Mouse (Mus musculus) kidney, postnatal 0 days (tissue): Measurements from ENCODE around the gene Kidins220. TPM values are rescaled to one million over a fixed set of nuclear protein-coding genes. Genes with fewer than 3 reads are reported as not detected.

Source experiments
- ATAC-seq: fragments of 200-750 bp; cut with Nextera tagmentation; replicated peaks from 2 replicates; pipeline ENCODE4 v1.8.0; 2017; ENCODE audit warnings: low read depth, moderate number of reproducible peaks, moderate TSS enrichment, moderate library complexity; ENCODE audit not compliant: low FRiP score
- DNase-seq: peaks from one replicate; pipeline ENCODE4 v3.0.0-alpha.2; 2016; ENCODE audit warnings: low spot score
- H3K27ac ChIP-seq: fragments of 300-500 bp; sonication (generic); 2 replicates; pipeline ENCODE4 v1.5.1; 2014; ENCODE audit warnings: mild to moderate bottlenecking
- H3K27me3 ChIP-seq: fragments of 300-500 bp; sonication (generic); 2 replicates; pipeline ENCODE4 v1.6.1; 2014; ENCODE audit warnings: low read length, mixed read lengths; ENCODE audit not compliant: insufficient read depth
- H3K36me3 ChIP-seq: fragments of 300-500 bp; sonication (generic); 2 replicates; pipeline ENCODE4 v1.6.1; 2014; ENCODE audit warnings: low read length, mixed read lengths; ENCODE audit not compliant: insufficient read depth
- H3K4me1 ChIP-seq: fragments of 300-500 bp; sonication (generic); replicated peaks from 2 replicates; pipeline ENCODE4 v1.6.1; 2014; ENCODE audit warnings: antibody characterized with exemption, low read length, mixed read lengths; ENCODE audit not compliant: insufficient read depth
- H3K4me2 ChIP-seq: fragments of 300-500 bp; sonication (generic); 2 replicates; pipeline ENCODE4 v1.6.1; 2014; ENCODE audit warnings: mild to moderate bottlenecking, low read length, moderate library complexity, mixed read lengths
- H3K4me3 ChIP-seq: fragments of 300-500 bp; sonication (generic); replicated peaks from 2 replicates; pipeline ENCODE4 v1.5.1; 2014; ENCODE audit warnings: low read depth, low read length
- H3K9ac ChIP-seq: fragments of 300-500 bp; sonication (generic); 2 replicates; pipeline ENCODE4 v1.6.1; 2014; ENCODE audit warnings: low read depth, low read length
- H3K9me3 ChIP-seq: fragments of 300-500 bp; sonication (generic); replicated peaks from 2 replicates; pipeline ENCODE4 v1.6.1; 2016; ENCODE audit warnings: low read length, inconsistent platforms, mixed read lengths
- CTCF ChIP-seq: IDR thresholded peaks from 2 replicates; pipeline ENCODE4 v1.5.1; 2016; ENCODE audit warnings: antibody characterized with exemption, low read depth, mild to moderate bottlenecking, moderate library complexity
- WGBS: fragments of 180-500 bp; shearing (Covaris S2); extraction: QIAGEN DNeasy Blood & Tissue Kit; methylation state at CpG from one replicate; pipeline ENCODE4 v1.1.7; 2014; 5-methylcytosine and 5-hydroxymethylcytosine counted together
- polyA plus RNA-seq: library from polyadenylated mRNA; unstranded; fragments of >200 nt; fragmentation: Nextera tagmentation; extraction: Ambion mirVana; gene quantifications from 2 replicates; pipeline ENCODE4 v1.2.1, GENCODE M21; 2015

Kidins220 gene
- polyA plus RNA-seq, 1 experiment from 2014 or later = 25.1 TPM

DNA sequence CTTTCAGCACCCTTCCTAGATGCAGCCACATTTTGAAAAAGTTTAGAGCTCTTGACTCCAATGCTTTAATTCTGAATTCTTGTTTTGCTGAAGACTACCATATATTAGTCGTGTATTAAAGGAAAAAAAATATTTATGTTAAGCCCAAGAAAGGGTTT lies 122.2 kb downstream of the Kidins220 start, which contains the start of gene Id2:
Gene Id2, minus strand, starts transcription at position 89 of the 158 bp plus-strand sequence.
- Histone ChIP-seq H3K4me2 (peak within 1 kb of the TSS; percentile 95), H3K36me3 (no peaks in the 10 kb centered on the region), H3K27ac (peak within 1 kb of the TSS; percentile 97), H3K4me1 (peaks cover 19% of the 10 kb centered on the region), H3K9me3 (no peaks in the 10 kb centered on the region), H3K27me3 (no peaks in the 10 kb centered on the region), H3K4me3 (peak within 1 kb of the TSS; percentile 88), H3K9ac (peak within 1 kb of the TSS; percentile 81)
- ATAC-seq (no peak), DNase-seq (no peak)
- no peak for TF ChIP-seq CTCF
- 2% methylated on average over 1 of the region's 1 CpGs for WGBS

GRCm38 (mm10) chr12:25097210-25098160 lies 122.8 kb downstream of the Kidins220 start:
- DNase-seq (peak; percentile 74), ATAC-seq (0 out of 2 replicates have a peak, but pooled peaks have one; percentile 10)
- no peaks in the 10 kb centered on the region for H3K9me3 ChIP-seq
- TF ChIP-seq CTCF = no peak
- H3K4me3 ChIP-seq = peak overlapping the region; percentile 88; the same call in 1 of the 2 replicates
- H3K4me1 ChIP-seq = peaks cover 19% of the 10 kb centered on the region
- peak overlapping the region; percentile 95 for H3K4me2 ChIP-seq
- H3K9ac ChIP-seq = peak overlapping the region; percentile 71
- H3K36me3 ChIP-seq = no peaks in the 10 kb centered on the region
- WGBS = 4% methylated on average over 28 of the region's 28 CpGs
- no peaks in the 10 kb centered on the region for H3K27me3 ChIP-seq
- H3K27ac ChIP-seq = peak overlapping the region; percentile 97

DNA sequence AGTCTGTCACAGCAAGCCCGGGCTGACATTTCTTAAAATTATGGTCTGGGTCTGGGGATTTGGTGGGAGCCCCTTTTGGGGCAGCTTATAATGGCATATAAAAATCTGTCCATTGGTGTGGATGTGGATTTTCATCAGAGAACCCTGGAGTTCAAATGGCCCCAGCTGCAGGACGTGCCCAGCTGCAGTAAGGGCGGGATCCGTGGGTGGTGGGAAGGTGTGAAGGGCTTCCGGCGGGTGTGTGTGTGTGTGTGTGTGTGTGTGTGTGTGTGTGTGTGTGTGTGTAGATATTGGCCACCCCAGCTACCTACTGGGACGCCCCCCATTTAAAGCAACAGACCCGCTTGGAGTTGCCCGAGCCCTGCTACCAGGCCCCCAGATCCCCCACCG lies 123.4 kb downstream of the Kidins220 start:
- H3K4me1 ChIP-seq = peaks cover 15% of the 10 kb centered on the region
- WGBS = 1% methylated on average over 10 of the region's 10 CpGs

DNA sequence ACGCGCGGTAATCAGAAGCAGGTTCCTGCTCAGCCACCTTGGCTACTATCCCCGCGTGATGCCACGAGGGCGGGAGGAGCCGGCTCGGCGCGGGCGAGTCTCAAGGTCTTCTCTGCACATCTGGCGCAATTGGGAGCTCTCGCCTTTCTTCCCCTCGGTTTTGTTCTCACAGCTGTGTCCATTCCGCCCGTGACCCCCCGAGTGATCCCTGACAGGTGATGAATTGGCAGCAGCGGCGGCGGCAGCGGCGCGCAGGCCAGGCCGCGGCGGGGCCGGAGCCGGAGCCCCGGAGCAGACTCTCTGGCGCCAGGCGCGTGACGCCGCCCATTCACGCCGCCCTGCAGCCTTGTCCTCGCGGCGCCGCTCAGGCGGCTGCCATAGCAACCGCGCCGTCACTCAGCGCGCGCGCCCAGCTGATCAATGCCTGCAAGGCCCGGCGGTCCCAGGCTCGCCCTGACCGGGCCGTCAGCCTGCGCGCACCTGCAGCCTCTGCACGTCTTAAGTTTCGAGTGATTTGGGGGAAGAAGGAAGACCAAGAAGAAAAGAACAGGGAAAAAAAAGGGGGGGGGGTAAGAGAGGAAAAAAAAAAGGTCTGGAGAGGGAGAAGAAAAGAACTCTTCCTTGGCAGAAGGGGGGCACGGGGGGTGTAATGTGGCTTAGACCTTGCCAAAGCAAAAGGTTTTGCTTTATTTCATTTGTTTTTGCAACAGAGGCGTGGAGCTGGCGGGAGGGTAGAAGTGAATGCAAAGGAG lies 124.0 kb downstream of the Kidins220 start:
- Histone ChIP-seq H3K4me2 (peak overlapping the region; percentile 95), H3K27me3 (no peaks in the 10 kb centered on the region), H3K9ac (peak overlapping the region; percentile 71), H3K27ac (peak overlapping the region; percentile 97), H3K36me3 (no peaks in the 10 kb centered on the region), H3K4me3 (peak overlapping the region; percentile 54), H3K9me3 (no peaks in the 10 kb centered on the region), H3K4me1 (peaks cover 15% of the 10 kb centered on the region)
- ATAC-seq (peak; percentile 77), DNase-seq (peak; percentile 96)
- TF ChIP-seq CTCF = no peak
- WGBS = 0% methylated on average over 61 of the region's 61 CpGs

More for the DNA sequence above, 123.4 kb downstream of the Kidins220 start:
- no peaks in the 10 kb centered on the region for H3K9me3 ChIP-seq
- peak overlapping the region; percentile 54 for H3K4me3 ChIP-seq
- H3K27ac ChIP-seq = peak overlapping the region; percentile 97
- ATAC-seq (no peak), DNase-seq (no peak)
- no peak for TF ChIP-seq CTCF
- H3K4me2 ChIP-seq = peak overlapping the region; percentile 95
- no peaks in the 10 kb centered on the region for H3K36me3 ChIP-seq
- H3K27me3 ChIP-seq = no peaks in the 10 kb centered on the region
- H3K9ac ChIP-seq = peak overlapping the region; percentile 71

GRCm38 (mm10) chr12:25099313-25099562 lies 124.5 kb downstream of the Kidins220 start:
- H3K4me3 ChIP-seq = peak overlapping the region; percentile 54
- H3K4me1 ChIP-seq = peaks cover 17% of the 10 kb centered on the region
- H3K27ac ChIP-seq = peak overlapping the region; percentile 97
- DNase-seq (no peak), ATAC-seq (no peak)
- under 1% methylated on average over 9 of the region's 9 CpGs for WGBS
- no peaks in the 10 kb centered on the region for H3K36me3 ChIP-seq
- TF ChIP-seq CTCF = no peak
- peak overlapping the region; percentile 95 for H3K4me2 ChIP-seq
- H3K9ac ChIP-seq = peak overlapping the region; percentile 71
- H3K9me3 ChIP-seq = no peaks in the 10 kb centered on the region
- H3K27me3 ChIP-seq = no peaks in the 10 kb centered on the region

- peak; percentile 81 for DNase-seq
- Histone ChIP-seq H3K4me2 (peak overlapping the region; percentile 95), H3K9me3 (no peaks in the 10 kb centered on the region), H3K4me1 (peaks cover 21% of the 10 kb centered on the region), H3K36me3 (no peaks in the 10 kb centered on the region), H3K27me3 (no peaks in the 10 kb centered on the region), H3K9ac (peak overlapping the region; percentile 71), H3K4me3 (peak overlapping the region; percentile 54), H3K27ac (peak overlapping the region; percentile 97)
- TF ChIP-seq CTCF = no peak
- ATAC-seq = no peak
- under 1% methylated on average over 38 of the region's 38 CpGs for WGBS
Observed at GRCm38 (mm10) chr12:25099563-25100408, 125.1 kb downstream of the Kidins220 start.
